Mouse (Mus musculus): ENCODE data around the gene 2810004N23Rik.

DNA sequence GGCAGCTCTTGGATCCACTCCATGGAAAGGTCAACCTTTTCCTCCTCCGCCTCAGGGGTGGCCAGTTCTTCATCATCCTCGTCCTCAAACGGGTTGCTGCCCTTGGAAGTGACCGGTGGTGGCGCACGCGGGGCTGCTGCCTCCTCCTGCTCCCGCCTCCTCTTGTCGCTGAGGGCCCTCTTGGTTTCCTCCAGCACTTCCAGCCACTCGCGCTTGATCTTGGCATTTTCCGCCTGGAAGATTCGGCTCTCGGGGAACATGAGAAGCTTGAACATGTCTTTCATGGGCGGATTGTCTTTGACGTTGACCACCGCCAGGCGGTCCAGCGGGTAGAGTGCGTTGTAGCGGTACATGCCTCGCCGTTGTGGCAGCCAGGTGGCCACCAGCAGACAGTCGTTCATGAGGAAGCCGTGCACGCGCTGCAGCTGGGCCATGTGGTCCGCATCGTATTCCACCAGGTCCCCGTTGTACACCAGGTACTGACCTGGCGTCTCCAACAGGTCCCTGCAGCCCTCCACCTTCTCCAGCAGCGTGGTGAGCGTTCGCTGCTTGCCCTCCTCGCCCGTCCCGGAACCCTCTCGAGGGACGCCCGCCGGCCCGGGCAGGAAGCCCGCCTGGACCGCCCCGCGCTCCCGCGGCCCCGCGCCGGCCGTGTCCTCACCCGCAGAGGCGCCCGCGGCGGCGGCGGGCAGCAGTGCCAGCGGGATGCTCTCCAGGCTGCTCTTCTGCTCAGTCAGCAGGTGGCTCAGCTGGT lies 33.9 kb upstream of the 2810004N23Rik start:
- TF ChIP-seq CTCF (IDR thresholded peaks at IDR 0.05) (peak; percentile 87), POLR2A (IDR thresholded peaks at IDR 0.05; ENCODE audit: insufficient read depth, low read depth, low read length) (peak; percentile 16; the same call in 1 of the 2 replicates)

Measured in heart, adult 2 months (tissue).